ENCODE assay signal across 11 mouse cellular contexts in genomic region chr7:131628846-131629391, GRCm38 (mm10).
A peak's percentile ranks its signal among the peaks of the same experiment; 100 is the strongest.
DNase-seq lines count a peak whose midpoint lies in the region; ATAC-seq and TF ChIP-seq lines count a peak whose summit lies in the region.
"Had no signal": no experiment of that assay in that cellular context is flagged by ENCODE, and none has a peak within 500 bp of the region (broad histone marks: within the 10 kb centered on the region; RNA-seq: fewer than 3 reads in every experiment).

No protein-coding gene starts in this region.

- no peaks in the 10 kb centered on the region for H3K9me3 ChIP-seq in lung, embryonic 14.5 days (ENCODE audit: low read depth, low read length)
- no peaks in the 10 kb centered on the region for H3K9me3 ChIP-seq in hindbrain, embryonic 16.5 days (ENCODE audit: control insufficient read depth, low read length)
- H3K9me3 ChIP-seq: embryonic facial prominence, embryonic 12.5 days; heart, embryonic 12.5 days had no signal

- H3K4me2 ChIP-seq in lung, embryonic 14.5 days: no peak overlapping the region
- no peak overlapping the region for H3K4me2 ChIP-seq in hindbrain, embryonic 16.5 days (ENCODE audit: low read length)
- H3K4me2 ChIP-seq: embryonic facial prominence, embryonic 12.5 days; heart, embryonic 12.5 days; liver, embryonic 11.5 days had no signal

- 77% methylated on average over 13 of the region's 13 CpGs for WGBS in lung, embryonic 14.5 days
- WGBS in lung, adult 2 months: 77% methylated on average over 13 of the region's 13 CpGs
- WGBS in hindbrain, embryonic 16.5 days: 60% methylated on average over 13 of the region's 13 CpGs

- H3K4me1 ChIP-seq in lung, embryonic 14.5 days (ENCODE audit: insufficient read depth): no peaks in the 10 kb centered on the region
- no peaks in the 10 kb centered on the region for H3K4me1 ChIP-seq in lung, adult 2 months (ENCODE audit: control insufficient read depth, insufficient read depth, low read length)
- peaks cover 10% of the 10 kb centered on the region; the same call in 1 of the 2 replicates for H3K4me1 ChIP-seq in hindbrain, embryonic 16.5 days (ENCODE audit: control insufficient read depth, insufficient read depth, low read depth, low read length)
- H3K4me1 ChIP-seq: embryonic facial prominence, embryonic 12.5 days; heart, embryonic 12.5 days had no signal

- TF ChIP-seq POLR2A in lung, adult 2 months (IDR thresholded peaks at IDR 0.05; ENCODE audit: borderline replicate concordance, extremely low read depth, low read depth, low read length): no peak

- no peaks in the 10 kb centered on the region for H3K27me3 ChIP-seq in lung, embryonic 14.5 days (ENCODE audit: insufficient read depth, low read length)
- H3K27me3 ChIP-seq in hindbrain, embryonic 16.5 days (replicated peaks; ENCODE audit: control insufficient read depth, insufficient read depth, low read length): no peaks in the 10 kb centered on the region
- H3K27me3 ChIP-seq: embryonic facial prominence, embryonic 12.5 days had no signal

- ATAC-seq in lung, embryonic 14.5 days (ENCODE audit: insufficient read depth): no peak
- peak; percentile 71 for ATAC-seq in hindbrain, embryonic 16.5 days

- TF ChIP-seq CTCF in lung, embryonic 14.5 days (IDR thresholded peaks at IDR 0.05; ENCODE audit: low read depth): no peak
- TF ChIP-seq CTCF in lung, adult 2 months (IDR thresholded peaks at IDR 0.05; ENCODE audit: insufficient read depth, low read length): no peak

- H3K36me3 ChIP-seq in lung, embryonic 14.5 days (ENCODE audit: insufficient read depth): no peaks in the 10 kb centered on the region
- H3K36me3 ChIP-seq in hindbrain, embryonic 16.5 days (ENCODE audit: control insufficient read depth, insufficient read depth, low read length): no peaks in the 10 kb centered on the region
- H3K36me3 ChIP-seq: embryonic facial prominence, embryonic 12.5 days; heart, embryonic 12.5 days had no signal

- DNase-seq in lung, embryonic 14.5 days: peak; percentile 5
- no peak for DNase-seq in lung, adult 2 months
- peak; percentile 4 for DNase-seq in left cerebral cortex, adult 11 months (ENCODE audit: low spot score)
- DNase-seq in right cerebral cortex, postnatal 36 days (ENCODE audit: low spot score in 2 of 2): peak; percentile 7 to 15
- DNase-seq in spleen, postnatal 36 days (ENCODE audit: low spot score in 2 of 2): no peak
- no peak for DNase-seq in gastrocnemius, postnatal 10 days
- DNase-seq: kidney, adult 9 months had no signal

- H3K4me3 ChIP-seq in lung, embryonic 14.5 days (ENCODE audit: low read depth, low read length): no peak overlapping the region
- H3K4me3 ChIP-seq in lung, adult 2 months (replicated peaks; ENCODE audit: extremely low read depth, low read depth, low read length): no peak overlapping the region
- H3K4me3 ChIP-seq in hindbrain, embryonic 16.5 days (ENCODE audit: low read length): no peak overlapping the region
- H3K4me3 ChIP-seq: embryonic facial prominence, embryonic 12.5 days; heart, embryonic 12.5 days had no signal

- H3K9ac ChIP-seq in lung, embryonic 14.5 days: no peak overlapping the region
- no peak overlapping the region for H3K9ac ChIP-seq in hindbrain, embryonic 16.5 days (ENCODE audit: low read depth, low read length)
- H3K9ac ChIP-seq: embryonic facial prominence, embryonic 12.5 days; heart, embryonic 12.5 days had no signal

- H3K27ac ChIP-seq in lung, embryonic 14.5 days (ENCODE audit: low read depth): no peak overlapping the region
- H3K27ac ChIP-seq in hindbrain, embryonic 16.5 days (ENCODE audit: low read depth, low read length): peak overlapping the region; percentile 46; the same call in 1 of the 2 replicates
- H3K27ac ChIP-seq: embryonic facial prominence, embryonic 12.5 days had no signal

Comparison
In these comparisons a context has a peak if more than half of its experiments do, and no peak if none do; other contexts are left out.
1. DNase-seq: peak in lung, embryonic 14.5 days (single experiment), left cerebral cortex, adult 11 months (single experiment) and right cerebral cortex, postnatal 36 days (2 of 2); none in lung, adult 2 months (single experiment), spleen, postnatal 36 days (0 of 2) and gastrocnemius, postnatal 10 days (single experiment).